Mouse (Mus musculus) urinary bladder, postnatal 10 days (tissue): ENCODE results near the gene Cyp3a25.
"Not testable (repeated sequence)": the region's sequence is repeated elsewhere in the genome, so short reads cannot be mapped to it uniquely, and the experiment has no call there.

ENCODE experiments used
- DNase-seq: peaks from one replicate; pipeline ENCODE4 v3.0.0; 2022; ENCODE audit warnings: low spot score

Gene Cyp3a25

DNA sequence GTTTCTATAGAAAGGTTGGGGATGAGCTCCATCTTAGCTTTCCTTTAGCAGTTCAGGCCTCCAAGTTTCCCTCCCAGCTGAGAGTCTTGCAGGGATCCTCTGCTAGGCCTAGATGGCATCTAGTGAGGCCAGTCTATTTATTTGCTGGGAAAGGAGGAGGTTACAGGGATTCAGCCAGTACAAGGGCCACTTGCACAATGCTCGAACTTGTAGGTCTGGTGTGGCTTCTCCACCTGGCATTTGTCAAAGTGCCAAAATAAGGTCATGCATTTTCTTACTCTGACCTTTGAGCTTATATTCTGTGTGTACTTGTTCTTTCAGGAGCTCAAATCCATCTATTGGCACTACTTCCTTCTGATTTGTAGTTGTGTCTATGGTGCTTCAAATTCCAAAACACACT is at the start of gene Cyp3a25:
Gene Cyp3a25, minus strand, starts transcription at position 110 of the 400 bp plus-strand sequence.
- not testable (repeated sequence) for DNase-seq

DNA sequence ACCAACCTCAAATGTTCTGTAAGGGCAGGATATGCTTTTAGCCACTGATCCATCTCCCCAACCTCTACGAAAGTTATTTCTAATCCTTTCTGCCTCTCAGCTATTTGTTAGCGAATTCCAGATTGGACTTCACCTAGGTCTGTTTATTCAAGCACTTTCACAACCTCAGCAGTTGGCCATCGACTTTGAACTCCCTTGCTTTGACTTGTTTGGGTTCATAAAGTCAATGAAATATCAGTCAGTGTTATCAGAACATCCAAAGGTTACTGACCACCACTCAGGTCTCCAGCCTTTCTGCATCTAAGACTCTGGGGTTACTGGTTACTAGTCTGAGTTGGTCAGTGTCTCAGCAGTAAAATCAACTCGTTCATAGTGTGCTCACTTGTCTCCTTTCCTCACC is 11.7 kb upstream of the Cyp3a25 start:
- no peak for DNase-seq

DNA sequence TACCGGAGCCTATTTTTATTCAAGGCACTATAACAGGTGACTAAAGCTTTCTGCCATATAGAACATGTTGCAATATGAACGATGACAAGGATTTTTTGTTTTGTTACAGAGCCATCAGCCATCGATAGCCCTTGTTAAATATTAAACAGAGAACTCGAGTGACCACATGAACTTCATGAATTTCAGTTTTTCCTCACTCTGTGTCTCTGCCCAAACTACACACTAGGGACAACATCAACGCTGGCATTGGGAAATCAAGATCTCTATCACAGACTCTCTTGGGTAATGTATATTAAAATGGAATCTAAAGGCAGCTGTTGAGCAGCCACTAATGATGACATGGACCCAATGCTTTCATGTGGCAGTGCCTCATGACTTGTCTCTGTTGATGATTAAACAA is 8.9 kb upstream of the Cyp3a25 start:
- DNase-seq, result no peak

DNA sequence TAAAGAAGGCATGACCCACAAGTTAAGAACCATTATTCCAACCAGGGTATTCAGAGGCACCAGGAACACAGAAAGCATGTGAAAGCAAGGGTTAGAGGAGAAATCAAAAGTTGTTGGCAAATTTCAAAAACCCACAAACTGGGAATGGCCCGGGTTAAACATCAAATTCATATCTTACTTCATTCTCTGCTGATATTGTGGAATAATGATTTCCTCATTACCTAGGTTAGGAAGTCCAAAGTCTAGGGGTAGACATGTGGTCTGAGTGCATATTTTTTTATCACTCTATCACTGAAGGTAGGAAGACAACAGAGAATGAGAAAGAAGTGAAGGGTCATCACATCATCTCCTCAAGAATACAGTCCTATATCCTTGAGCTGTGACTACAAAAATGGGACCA is 1.8 kb upstream of the Cyp3a25 start:
- DNase-seq, result no peak

DNA sequence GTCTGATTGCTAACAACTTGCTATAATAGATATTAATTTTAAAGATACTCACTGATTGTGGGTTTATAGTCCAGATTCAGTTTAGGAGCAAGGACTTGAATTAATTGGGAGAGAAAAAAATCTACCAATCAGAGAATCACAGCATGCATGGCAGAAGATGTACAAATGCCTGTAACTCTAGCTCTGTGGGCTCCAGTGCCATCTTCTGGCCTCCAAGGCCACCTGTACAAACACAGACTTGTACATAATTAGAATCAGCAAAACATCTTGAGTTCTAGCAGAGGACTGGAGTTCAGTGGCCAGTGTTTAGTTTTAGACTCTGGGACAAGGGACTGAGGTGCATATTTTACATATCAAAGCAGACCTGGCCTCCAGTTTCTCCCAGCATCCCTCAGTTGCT is 42.3 kb downstream of the Cyp3a25 start:
- DNase-seq, result no peak
